Mouse (Mus musculus) layer of hippocampus, postnatal 10 days (tissue): ENCODE measurements around the gene Mrps9. TPM values are rescaled to one million over a fixed set of nuclear protein-coding genes. Genes with fewer than 3 reads are reported as not detected.

Source experiments
- DNase-seq, 2 experiments: peaks; one replicate each; pipeline ENCODE4 v3.0.0; 2021; ENCODE audit warnings: low spot score in 2 of 2
- total RNA-seq, 2 experiments: library from RNA; stranded (reverse); gene quantifications; 2 replicates each; pipeline ENCODE4 v1.2.3; 2021

Mrps9 gene
- total RNA-seq, 2 experiments from 2014 or later: 43.4 to 46.1 TPM

DNA sequence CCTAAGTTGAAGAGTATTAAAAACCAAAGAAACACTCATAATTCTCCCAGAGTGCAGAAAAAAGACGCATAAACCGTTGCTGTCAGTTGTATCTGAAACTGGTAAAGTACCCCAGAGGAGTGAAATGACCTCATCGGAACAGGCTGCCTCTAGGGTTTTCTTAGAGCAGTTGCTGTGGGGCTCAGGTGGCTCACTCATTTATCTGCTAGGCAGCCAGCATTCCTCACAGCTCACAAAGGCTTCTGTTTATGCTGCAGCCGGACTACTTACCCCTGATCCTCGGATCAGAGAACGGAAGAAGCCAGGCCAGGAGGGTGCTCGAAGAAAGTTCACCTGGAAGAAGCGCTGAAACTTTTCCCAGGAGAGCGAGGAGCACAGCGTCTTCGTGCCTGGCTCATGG lies 54.1 kb downstream of the Mrps9 start:
- DNase-seq: no peak

DNA sequence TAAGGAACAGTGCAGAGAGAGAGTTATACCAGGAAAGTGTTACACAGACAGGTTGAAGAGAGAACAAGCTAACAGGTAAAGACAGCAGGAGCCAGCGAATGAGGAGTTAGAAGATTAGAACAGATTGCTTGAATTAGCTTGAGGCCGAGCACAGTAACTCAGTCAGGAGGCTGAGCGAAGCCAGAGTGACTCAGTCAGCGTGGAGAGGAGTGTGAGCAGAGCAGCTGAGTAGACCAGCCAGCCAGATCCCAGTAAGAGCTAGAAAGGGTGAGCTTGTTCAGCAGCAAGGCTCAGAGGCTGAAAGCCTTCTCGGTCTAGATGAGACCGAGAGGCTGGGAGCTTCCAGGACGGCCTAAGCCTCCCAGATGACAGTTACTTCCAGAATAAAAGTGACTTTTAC lies 55.7 kb downstream of the Mrps9 start:
- no peak for DNase-seq

DNA sequence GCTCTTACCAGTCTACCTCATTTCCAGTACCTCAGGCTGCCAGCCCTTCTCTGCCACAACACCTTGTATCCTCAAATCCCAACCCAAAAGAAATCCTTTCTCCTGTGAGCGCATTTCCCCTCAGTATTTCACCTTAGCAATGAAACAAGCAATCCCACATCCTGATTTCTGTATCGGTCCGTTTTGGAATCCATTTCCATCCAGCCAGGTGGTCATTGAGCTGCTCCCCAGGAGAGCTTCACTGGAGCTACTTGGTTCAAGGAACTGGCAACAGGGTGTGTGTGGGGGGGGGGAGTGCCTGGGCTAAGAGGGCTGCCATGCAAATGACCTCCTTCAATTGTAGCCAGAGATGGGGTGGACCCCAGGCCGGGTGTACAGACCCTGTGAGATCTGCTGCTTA lies 56.1 kb downstream of the Mrps9 start:
- DNase-seq: no peak

DNA sequence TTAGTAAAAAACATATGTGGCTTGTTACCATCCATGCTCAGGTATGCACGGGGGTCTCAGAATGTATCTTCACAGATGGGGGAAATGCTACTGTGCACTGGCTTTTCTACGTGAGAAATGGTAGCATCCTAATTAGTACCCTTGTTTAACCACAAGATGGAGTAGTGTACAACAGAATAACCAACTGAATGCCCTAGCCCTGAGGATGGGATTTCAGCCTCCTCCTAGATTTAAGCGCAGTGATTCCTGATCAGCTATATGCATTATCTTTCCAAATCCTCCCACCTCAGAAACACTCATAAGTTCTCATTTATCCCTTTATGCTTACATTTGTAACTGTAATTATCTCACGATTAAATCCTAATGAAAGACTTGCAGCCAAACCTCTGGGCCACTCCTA lies 64.0 kb downstream of the Mrps9 start:
- peak in 1 of 2 experiments; percentile 24 for DNase-seq

DNA sequence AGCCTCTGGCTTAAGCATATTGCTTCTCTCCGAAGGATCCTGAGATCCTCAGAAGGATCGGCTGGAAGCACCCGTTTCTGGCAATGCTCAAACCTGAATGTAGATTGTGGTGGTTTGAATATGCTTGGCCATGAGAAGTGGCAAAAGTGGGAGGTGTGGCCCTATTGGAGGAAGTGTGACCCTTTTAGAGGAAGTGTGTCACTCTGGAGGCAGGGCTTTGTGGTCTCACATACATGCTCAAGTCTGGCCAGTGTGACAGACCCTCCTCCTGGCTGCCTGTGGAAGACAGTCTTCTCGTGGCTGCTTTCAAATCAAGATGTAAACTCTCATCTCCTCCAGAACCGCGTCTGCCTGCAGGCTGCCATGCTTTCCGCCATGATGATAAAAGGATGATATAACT lies 65.7 kb downstream of the Mrps9 start:
- DNase-seq: no peak

DNA sequence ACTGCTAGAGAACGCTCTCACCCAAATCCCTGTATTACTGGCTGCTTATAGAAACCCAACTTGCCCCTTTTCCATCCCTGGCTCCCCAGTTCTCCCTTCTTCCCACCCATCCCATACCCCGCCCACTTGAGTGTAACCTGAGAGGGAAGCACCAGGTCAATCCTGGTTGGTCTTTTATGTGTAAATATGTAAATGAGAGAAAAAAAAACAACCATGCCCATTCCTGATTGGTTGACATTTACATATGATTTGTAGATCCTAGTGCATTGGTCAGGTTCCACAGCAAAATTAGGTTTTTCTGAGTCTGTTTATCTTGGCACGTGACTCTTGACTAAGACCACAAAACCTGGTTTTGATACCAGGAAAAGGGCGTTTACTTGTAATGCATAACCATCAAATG lies 66.9 kb downstream of the Mrps9 start:
- no peak for DNase-seq

DNA sequence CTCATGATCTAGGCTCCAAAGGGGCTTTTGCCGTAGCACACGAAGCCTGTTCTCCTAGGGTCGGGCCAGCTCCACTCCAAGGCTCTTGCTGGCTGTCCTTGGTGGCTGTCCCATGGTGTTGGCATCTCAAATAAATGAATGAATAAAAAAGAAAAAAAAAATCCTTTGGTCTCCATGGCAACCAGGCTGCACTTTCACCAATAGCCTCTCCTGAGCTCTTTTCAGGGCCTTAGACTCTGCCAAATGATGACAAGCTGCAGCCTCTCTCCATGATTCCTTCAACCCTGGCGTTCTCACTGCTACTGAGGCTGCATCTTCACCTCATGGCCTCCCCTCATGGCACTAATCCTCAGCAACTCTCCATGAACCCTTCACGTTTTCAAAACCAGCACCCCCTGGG lies 72.9 kb downstream of the Mrps9 start:
- DNase-seq: no peak

DNA sequence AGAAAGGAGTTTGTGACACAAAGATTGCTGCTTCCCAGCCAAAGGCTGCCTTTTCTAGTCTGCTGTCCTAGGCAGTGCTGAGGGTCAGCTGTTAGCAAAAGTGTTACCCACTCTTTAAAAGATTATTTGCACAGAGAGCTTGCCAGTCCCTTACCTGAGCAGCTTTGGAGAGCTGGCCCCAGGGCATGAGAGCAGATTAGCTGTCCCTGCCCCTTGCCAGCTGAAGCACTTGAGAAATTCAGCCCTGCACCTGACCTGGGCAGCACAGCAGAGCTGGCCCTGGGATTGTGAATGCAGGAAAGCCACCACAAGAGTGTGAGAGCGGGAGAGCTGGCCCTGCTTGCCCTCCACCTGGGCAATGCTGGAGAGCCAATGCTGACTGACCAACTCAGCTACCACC lies 82.6 kb downstream of the Mrps9 start:
- DNase-seq: no peak

DNA sequence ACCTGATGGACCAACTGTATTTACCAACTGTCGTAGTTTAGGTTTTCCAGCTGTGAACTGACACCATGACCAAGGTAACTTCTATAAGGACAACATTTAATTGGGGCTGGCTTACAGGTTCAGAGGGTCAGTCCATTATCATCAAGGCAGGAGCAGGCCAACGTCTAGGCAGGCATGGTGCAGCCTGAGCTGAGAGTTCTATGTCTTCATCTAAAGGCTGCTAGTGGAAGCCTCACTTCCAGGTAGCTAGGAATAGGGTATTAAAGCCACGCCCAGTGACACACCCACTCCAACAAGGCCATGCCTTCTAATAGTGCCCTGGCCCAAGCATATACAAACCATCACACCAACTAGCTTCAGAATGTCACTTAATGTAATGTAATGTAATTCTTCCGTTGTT lies 97.5 kb downstream of the Mrps9 start:
- no peak for DNase-seq

DNA sequence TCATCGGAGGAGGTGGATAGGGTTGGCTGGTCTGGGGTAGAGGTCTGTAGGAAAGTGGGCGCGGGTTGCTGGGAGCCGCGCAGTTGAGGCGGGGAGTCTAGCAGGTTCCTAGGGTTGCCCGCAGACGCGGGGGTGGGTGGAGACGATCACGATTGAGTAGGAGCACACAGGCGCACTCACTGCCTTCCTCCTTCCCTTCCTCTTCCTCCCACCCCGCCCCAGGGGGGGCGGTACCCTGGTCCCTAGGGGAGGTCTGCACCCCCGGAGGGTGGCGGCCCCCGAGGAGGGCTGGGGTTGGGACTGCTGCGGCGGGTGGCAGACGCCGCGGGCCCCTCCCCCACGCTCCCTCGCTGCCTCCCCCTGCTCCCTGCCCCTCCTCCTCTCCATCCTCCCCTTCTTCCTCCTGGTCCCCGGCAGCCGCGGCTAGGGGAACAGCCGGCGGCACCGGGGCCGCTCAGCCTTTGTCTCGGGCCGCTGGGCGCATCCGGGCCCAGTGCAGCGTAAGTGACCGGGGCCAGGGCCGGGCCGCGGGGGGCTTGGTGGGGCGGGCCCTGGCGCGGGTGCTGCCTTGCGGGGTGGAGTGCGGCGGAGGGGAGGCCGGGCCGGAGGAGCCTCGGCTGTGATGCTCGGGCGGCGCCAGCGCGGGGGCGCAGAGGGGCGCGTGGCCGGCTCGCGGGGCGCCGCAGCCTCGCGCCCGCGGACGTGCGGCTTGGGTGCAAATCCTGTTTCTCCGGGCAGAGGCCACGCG lies 101.9 kb downstream of the Mrps9 start, which contains the start of gene Gpr45:
Gpr45 (plus strand) TSS at position 139 of the 748 bp plus-strand sequence.
- DNase-seq: peak; percentile 61 to 75

DNA sequence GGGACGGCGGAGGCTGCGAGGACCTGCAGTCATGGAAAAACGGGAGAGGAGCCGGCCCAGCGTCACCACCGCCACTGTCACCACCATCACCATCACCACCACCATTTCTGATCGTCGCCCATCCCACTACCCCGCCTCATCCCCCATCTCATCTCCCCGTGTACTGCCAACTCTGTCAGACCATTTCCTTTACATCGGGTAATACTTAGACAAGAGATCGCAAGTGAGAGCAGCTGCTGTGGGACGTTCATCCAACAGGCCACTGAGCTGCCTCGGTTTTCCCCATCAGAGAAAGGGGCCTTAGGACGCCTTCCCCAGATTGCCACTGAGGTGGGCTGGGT lies 102.4 kb downstream of the Mrps9 start:
- DNase-seq: no peak

Other genes with a start within 250 kb of the Mrps9 start
- 10 to 100 TPM; 60.7 to 69.3 TPM for gene Pou3f3, start 155.5 kb upstream of the Mrps9 start, total RNA-seq
- 10 to 100 TPM; 19.9 to 21.1 TPM for gene Gpr45, start 101.6 kb downstream of the Mrps9 start, total RNA-seq
- gene Tgfbrap1, start 247.4 kb downstream of the Mrps9 start, total RNA-seq: 10 to 100 TPM; 29.4 to 41.7 TPM
- gene AI597479, start 247.5 kb downstream of the Mrps9 start, total RNA-seq: 10 to 100 TPM; 22.2 to 23.0 TPM